In the genomic region with DNA sequence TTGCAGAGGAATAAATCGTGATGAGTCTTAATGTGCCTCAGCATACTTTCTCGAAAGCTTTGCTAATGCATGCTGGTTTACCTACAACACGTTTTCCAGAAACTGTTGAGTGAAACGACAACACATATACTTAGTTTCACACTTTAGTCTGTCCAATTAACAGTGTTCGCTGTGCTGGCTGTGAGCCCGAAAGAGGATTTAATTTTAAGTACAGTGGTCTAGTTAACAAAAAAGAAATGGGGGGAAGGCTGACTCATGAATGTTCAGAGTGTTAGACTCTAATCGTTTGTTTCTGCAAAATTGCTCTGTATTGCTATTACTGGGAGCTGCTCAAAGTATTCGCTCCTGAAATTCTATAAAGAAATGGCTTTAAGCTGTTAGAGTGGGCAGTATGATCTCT, we compare ENCODE assay signal across 25 mouse cellular contexts.
DNase-seq lines count a peak whose midpoint lies in the region; ATAC-seq and TF ChIP-seq lines count a peak whose summit lies in the region.
"Had no signal": no experiment of that assay in that cellular context is flagged by ENCODE, and none has a peak within 500 bp of the region (broad histone marks: within the 10 kb centered on the region; RNA-seq: fewer than 3 reads in every experiment).

No protein-coding gene starts in this region.

- no peaks in the 10 kb centered on the region for H3K36me3 ChIP-seq in forebrain, embryonic 14.5 days (ENCODE audit: control insufficient read depth, insufficient read depth, low read length)
- no peaks in the 10 kb centered on the region for H3K36me3 ChIP-seq in forebrain, postnatal 0 days (ENCODE audit: insufficient read depth)
- H3K36me3 ChIP-seq: heart, embryonic 10.5 days; kidney, embryonic 15.5 days; limb, embryonic 13.5 days; liver, embryonic 12.5 days; midbrain, embryonic 12.5 days; neural tube, embryonic 13.5 days had no signal

- no peak overlapping the region for H3K27ac ChIP-seq in forebrain, embryonic 14.5 days (ENCODE audit: low read depth, low read length)
- no peak overlapping the region for H3K27ac ChIP-seq in forebrain, postnatal 0 days (ENCODE audit: low read depth, low read length)
- H3K27ac ChIP-seq: heart, embryonic 10.5 days; kidney, embryonic 15.5 days; limb, embryonic 13.5 days; liver, embryonic 12.5 days; midbrain, embryonic 12.5 days; neural tube, embryonic 13.5 days had no signal

- TF ChIP-seq CTCF in forebrain, postnatal 0 days (IDR thresholded peaks at IDR 0.05; ENCODE audit: low read depth) = no peak

- peak; percentile 7 to 10 for DNase-seq in left cerebral cortex, adult 18-20 months (ENCODE audit: low spot score in 2 of 2)
- DNase-seq in left cerebral cortex, adult 11 months (ENCODE audit: low spot score) = no peak
- DNase-seq in forebrain, embryonic 14.5 days (ENCODE audit: low spot score) = peak; percentile 84
- DNase-seq in forebrain, postnatal 0 days = peak; percentile 65
- DNase-seq in right cerebral cortex, postnatal 14 days = peak; percentile 24
- DNase-seq in MN1 (ENCODE audit: low spot score) = no peak
- no peak for DNase-seq in gastrocnemius, postnatal 14 days
- no peak for DNase-seq in kidney, adult 9 months
- DNase-seq: adrenal gland, adult 8-10 months; cerebellum, adult 8-10 months; heart, postnatal 4 days; kidney, postnatal 4 days; lung, adult 2 months; lung, postnatal 14 days; retina, postnatal 1 day; spleen, adult 18-20 months had no signal

- no peak overlapping the region for H3K4me2 ChIP-seq in forebrain, embryonic 14.5 days (ENCODE audit: low read length)
- no peak overlapping the region for H3K4me2 ChIP-seq in forebrain, postnatal 0 days (ENCODE audit: low read depth)
- H3K4me2 ChIP-seq: kidney, embryonic 15.5 days; limb, embryonic 13.5 days; liver, embryonic 12.5 days; midbrain, embryonic 12.5 days; neural tube, embryonic 13.5 days had no signal

- H3K4me1 ChIP-seq in forebrain, embryonic 14.5 days (ENCODE audit: control insufficient read depth, insufficient read depth, low read length) = no peaks in the 10 kb centered on the region
- no peaks in the 10 kb centered on the region for H3K4me1 ChIP-seq in forebrain, postnatal 0 days (ENCODE audit: insufficient read depth)
- H3K4me1 ChIP-seq: heart, embryonic 10.5 days; kidney, embryonic 15.5 days; limb, embryonic 13.5 days; liver, embryonic 12.5 days; midbrain, embryonic 12.5 days; neural tube, embryonic 13.5 days had no signal

- WGBS in forebrain, embryonic 14.5 days = 24% methylated on average over 8 of the region's 8 CpGs
- 29% methylated on average over 8 of the region's 8 CpGs for WGBS in forebrain, postnatal 0 days

- no peaks in the 10 kb centered on the region for H3K9me3 ChIP-seq in forebrain, embryonic 14.5 days (replicated peaks; ENCODE audit: control insufficient read depth, low read length)
- H3K9me3 ChIP-seq in forebrain, postnatal 0 days (ENCODE audit: low read length) = peaks cover 4% of the 10 kb centered on the region; the same call in 1 of the 2 replicates
- H3K9me3 ChIP-seq: heart, embryonic 10.5 days; kidney, embryonic 15.5 days; limb, embryonic 13.5 days; liver, embryonic 12.5 days; midbrain, embryonic 12.5 days had no signal

- H3K27me3 ChIP-seq in forebrain, embryonic 14.5 days (replicated peaks; ENCODE audit: control insufficient read depth, insufficient read depth, low read length) = no peaks in the 10 kb centered on the region
- no peaks in the 10 kb centered on the region for H3K27me3 ChIP-seq in forebrain, postnatal 0 days (ENCODE audit: insufficient read depth, low read length)
- H3K27me3 ChIP-seq: kidney, embryonic 15.5 days; limb, embryonic 13.5 days; liver, embryonic 12.5 days; midbrain, embryonic 12.5 days; neural tube, embryonic 13.5 days had no signal

- H3K4me3 ChIP-seq in forebrain, embryonic 14.5 days (ENCODE audit: low read depth, low read length) = no peak overlapping the region
- H3K4me3 ChIP-seq in forebrain, postnatal 0 days (ENCODE audit: low read depth, low read length) = no peak overlapping the region
- H3K4me3 ChIP-seq: heart, embryonic 10.5 days; kidney, embryonic 15.5 days; limb, embryonic 13.5 days; liver, embryonic 12.5 days; midbrain, embryonic 12.5 days; myocyte; neural tube, embryonic 13.5 days had no signal

- no peak overlapping the region for H3K9ac ChIP-seq in forebrain, embryonic 14.5 days (ENCODE audit: low read length)
- H3K9ac ChIP-seq in forebrain, postnatal 0 days = no peak overlapping the region
- H3K9ac ChIP-seq: kidney, embryonic 15.5 days; limb, embryonic 13.5 days; liver, embryonic 12.5 days; midbrain, embryonic 12.5 days; neural tube, embryonic 13.5 days had no signal

- intact Hi-C loops in gastrocnemius, postnatal 14 days (cut with DNase I; ENCODE audit: low total_unique reads) = no loop called here

- peak; percentile 80 for ATAC-seq in forebrain, embryonic 14.5 days
- ATAC-seq in forebrain, postnatal 0 days = peak; percentile 53; the same call in 1 of the 2 replicates
- ATAC-seq: activated CD4-positive, CD25-positive, alpha-beta regulatory T cell, adult 4 months; intestine, postnatal 0 days; liver, embryonic 12.5 days had no signal

Comparison
In these comparisons a context has a peak if more than half of its experiments do, and no peak if none do; other contexts are left out.
1. DNase-seq: peak in left cerebral cortex, adult 18-20 months (2 of 2), forebrain, embryonic 14.5 days (single experiment), forebrain, postnatal 0 days (single experiment) and right cerebral cortex, postnatal 14 days (single experiment); none in left cerebral cortex, adult 11 months (single experiment), MN1 (single experiment), gastrocnemius, postnatal 14 days (single experiment) and kidney, adult 9 months (single experiment).